Mouse (Mus musculus) forebrain, embryonic 14.5 days (tissue): Measurements from ENCODE around the gene G3bp2. TPM values are rescaled to one million over a fixed set of nuclear protein-coding genes. Genes with fewer than 3 reads are reported as not detected.

Experiments
- ATAC-seq: fragments of 200-750 bp; cut with Nextera tagmentation; 2 replicates; pipeline ENCODE4 v1.8.0; 2017; ENCODE audit warnings: mild to moderate bottlenecking, moderate library complexity
- DNase-seq: peaks from one replicate; pipeline ENCODE4 v3.0.0-alpha.2; 2015; ENCODE audit warnings: low spot score
- H3K27ac ChIP-seq: fragments of 300-500 bp; sonication (generic); 2 replicates; pipeline ENCODE4 v1.5.1; 2014; ENCODE audit warnings: low read depth, mild to moderate bottlenecking, control low read depth, low read length, moderate library complexity
- H3K27me3 ChIP-seq: fragments of 300-500 bp; sonication (generic); replicated peaks from 2 replicates; pipeline ENCODE4 v1.6.1; 2014; ENCODE audit warnings: low read length, control low read depth, mixed read lengths; ENCODE audit not compliant: control insufficient read depth, insufficient read depth
- H3K36me3 ChIP-seq: fragments of 300-500 bp; sonication (generic); 2 replicates; pipeline ENCODE4 v1.6.1; 2014; ENCODE audit warnings: low read length, control low read depth; ENCODE audit not compliant: control insufficient read depth, insufficient read depth
- H3K4me1 ChIP-seq: fragments of 300-500 bp; sonication (generic); 2 replicates; pipeline ENCODE4 v1.6.1; 2014; ENCODE audit warnings: antibody characterized with exemption, low read length, control low read depth; ENCODE audit not compliant: control insufficient read depth, insufficient read depth
- H3K4me2 ChIP-seq: fragments of 300-500 bp; sonication (generic); 2 replicates; pipeline ENCODE4 v1.6.1; 2014; ENCODE audit warnings: mild to moderate bottlenecking, control low read depth, low read length
- H3K4me3 ChIP-seq: fragments of 300-500 bp; sonication (generic); 2 replicates; pipeline ENCODE4 v1.5.1; 2014; ENCODE audit warnings: low read depth, low read length, control low read depth
- H3K9ac ChIP-seq: fragments of 300-500 bp; sonication (generic); 2 replicates; pipeline ENCODE4 v1.6.1; 2014; ENCODE audit warnings: mild to moderate bottlenecking, low read length, control low read depth, moderate library complexity
- H3K9me3 ChIP-seq: fragments of 300-500 bp; sonication (generic); replicated peaks from 2 replicates; pipeline ENCODE4 v1.6.1; 2016; ENCODE audit warnings: low read length, control low read depth, mixed read lengths; ENCODE audit not compliant: control insufficient read depth
- WGBS: fragments of 180-500 bp; shearing (Covaris S2); extraction: QIAGEN DNeasy Blood & Tissue Kit; methylation state at CpG from one replicate; pipeline ENCODE4 v1.1.7; 2014; 5-methylcytosine and 5-hydroxymethylcytosine counted together
- polyA plus RNA-seq: library from polyadenylated mRNA; unstranded; fragments of >200 nt; fragmentation: Nextera tagmentation; extraction: Ambion mirVana; gene quantifications from 2 replicates; pipeline ENCODE4 v1.2.1, GENCODE M21; 2014

The G3bp2 gene
- polyA plus RNA-seq, 1 experiment from 2014 or later = 351 TPM

DNA sequence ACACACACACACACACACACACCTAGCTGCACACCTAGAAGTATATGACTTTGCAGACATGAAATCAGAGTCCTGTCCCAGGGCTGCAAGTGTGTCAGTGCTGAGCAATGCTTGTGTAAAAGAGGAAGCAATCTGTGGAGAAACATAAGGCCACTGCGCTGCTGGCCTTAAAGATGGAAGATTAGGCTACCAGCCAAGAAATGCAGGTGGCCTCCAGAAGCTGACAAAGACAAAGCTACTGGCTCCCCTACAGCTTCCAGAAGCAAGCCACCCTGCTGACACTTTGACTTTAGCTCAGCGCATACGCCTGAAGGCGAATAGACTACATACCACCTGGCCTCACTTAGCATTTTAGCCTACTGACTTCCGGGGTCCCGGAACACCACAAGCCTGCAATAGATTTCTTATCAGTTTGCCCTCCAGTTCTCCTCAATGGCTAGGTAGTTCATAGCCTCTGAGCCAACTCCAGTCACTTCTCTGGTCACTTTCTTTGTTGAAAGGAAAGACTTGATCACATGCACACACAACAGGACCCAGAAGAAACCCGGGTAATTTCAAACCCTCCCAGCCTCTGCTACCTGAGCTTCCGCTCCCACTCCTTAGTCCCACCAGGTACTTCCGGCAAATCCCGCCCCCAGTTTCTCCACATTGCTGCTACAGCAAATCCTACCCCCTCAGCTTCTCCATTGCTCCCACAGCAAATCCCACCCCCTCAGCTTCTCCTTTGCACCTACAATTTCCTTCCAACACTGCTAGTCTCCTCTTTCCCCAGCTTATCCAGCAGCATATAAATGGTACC lies 23.0 kb upstream of the G3bp2 start:
- Histone ChIP-seq H3K27me3 (no peaks in the 10 kb centered on the region), H3K9ac (no peak overlapping the region), H3K27ac (no peak overlapping the region), H3K4me1 (peaks cover 5% of the 10 kb centered on the region; the same call in 1 of the 2 replicates), H3K9me3 (no peaks in the 10 kb centered on the region), H3K4me3 (no peak overlapping the region), H3K4me2 (no peak overlapping the region), H3K36me3 (no peaks in the 10 kb centered on the region)
- peak; percentile 67 for ATAC-seq
- 48% methylated on average over 10 of the region's 10 CpGs for WGBS
- DNase-seq = peak; percentile 74

DNA sequence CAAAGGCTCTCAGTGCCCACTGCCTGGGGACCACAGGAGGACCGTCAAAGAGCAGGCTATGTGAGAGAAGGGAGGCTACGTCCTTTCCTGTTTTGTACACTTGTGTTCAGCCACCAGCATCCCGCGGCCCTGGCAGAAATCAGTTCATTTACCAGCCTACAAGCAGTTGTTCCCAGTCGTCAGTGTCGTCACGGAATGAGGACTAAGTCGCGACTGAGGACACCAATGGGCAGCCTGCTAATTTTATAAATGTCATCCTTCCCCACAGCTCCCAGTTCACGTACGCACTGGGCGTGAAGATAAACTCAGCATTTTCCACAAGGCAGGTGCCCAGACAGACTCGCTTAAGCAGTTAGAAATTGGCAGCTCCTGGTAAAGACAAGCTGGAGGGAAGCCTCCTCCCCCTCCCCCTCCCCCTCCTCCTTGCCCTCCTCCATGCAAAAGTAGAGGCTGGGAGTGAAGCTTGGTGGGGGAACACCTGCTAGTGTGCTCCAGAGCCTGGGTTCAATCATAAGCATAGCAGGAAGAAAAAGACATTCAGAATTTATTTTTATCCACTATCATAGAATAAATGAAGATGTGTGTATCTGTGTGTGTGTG lies 20.4 kb upstream of the G3bp2 start:
- ATAC-seq (peak; percentile 66; the same call in 1 of the 2 replicates), DNase-seq (peak; percentile 39)
- H3K9me3 ChIP-seq = no peaks in the 10 kb centered on the region
- peak overlapping the region; percentile 33; the same call in 1 of the 2 replicates for H3K27ac ChIP-seq
- H3K4me3 ChIP-seq = no peak overlapping the region
- H3K4me2 ChIP-seq = no peak overlapping the region
- peaks cover 5% of the 10 kb centered on the region; the same call in 1 of the 2 replicates for H3K4me1 ChIP-seq
- WGBS = 70% methylated on average over 13 of the region's 13 CpGs
- no peaks in the 10 kb centered on the region for H3K36me3 ChIP-seq
- H3K9ac ChIP-seq = no peak overlapping the region
- H3K27me3 ChIP-seq = no peaks in the 10 kb centered on the region

DNA sequence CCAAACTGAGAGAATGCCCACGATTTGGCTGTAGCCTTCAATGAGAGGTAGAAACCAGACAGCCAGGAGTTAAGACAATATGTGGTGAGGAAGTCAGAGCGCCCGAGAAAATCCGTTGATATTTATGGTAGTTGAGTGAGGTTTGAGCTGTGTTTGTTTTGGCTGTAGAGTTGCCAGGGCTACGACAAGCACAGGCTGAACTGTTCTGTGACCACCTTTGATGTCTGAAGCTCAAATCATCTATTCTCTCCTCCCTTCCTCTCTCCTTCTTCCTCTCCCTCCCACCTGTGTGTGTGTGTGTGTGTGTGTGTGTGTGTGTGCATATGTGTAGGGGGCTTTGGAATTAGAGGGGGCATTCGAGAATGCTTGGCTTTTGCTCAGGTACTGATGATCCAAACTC lies 19.5 kb upstream of the G3bp2 start:
- Histone ChIP-seq H3K27ac (no peak overlapping the region), H3K9ac (no peak overlapping the region), H3K9me3 (no peaks in the 10 kb centered on the region), H3K4me2 (no peak overlapping the region), H3K4me3 (no peak overlapping the region), H3K27me3 (no peaks in the 10 kb centered on the region), H3K4me1 (peaks cover 5% of the 10 kb centered on the region; the same call in 1 of the 2 replicates), H3K36me3 (no peaks in the 10 kb centered on the region)
- ATAC-seq = no peak
- no peak for DNase-seq
- 82% methylated on average over 6 of the region's 6 CpGs for WGBS

DNA sequence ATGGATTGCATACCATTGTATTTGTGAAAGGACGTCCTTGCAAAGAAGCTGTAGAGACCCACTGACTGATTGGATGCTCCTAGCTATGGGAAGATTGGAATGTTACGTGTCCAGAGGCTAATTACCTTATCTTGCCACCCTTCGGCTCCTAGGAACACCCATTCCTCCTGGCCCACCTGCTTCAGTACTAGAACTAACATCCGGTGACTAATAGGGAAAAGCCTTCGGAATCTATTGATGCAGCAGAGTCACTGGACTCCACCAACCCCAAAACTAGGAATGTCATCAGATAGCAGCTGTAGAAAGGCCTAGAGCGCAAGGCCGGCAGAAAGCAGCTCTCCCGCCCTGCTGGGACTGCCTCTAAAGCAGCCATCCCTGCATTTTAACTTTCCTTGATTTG lies 18.1 kb upstream of the G3bp2 start:
- Histone ChIP-seq H3K4me1 (peaks cover 4% of the 10 kb centered on the region; the same call in 1 of the 2 replicates), H3K27me3 (no peaks in the 10 kb centered on the region), H3K9me3 (no peaks in the 10 kb centered on the region), H3K36me3 (no peaks in the 10 kb centered on the region), H3K27ac (no peak overlapping the region), H3K9ac (no peak overlapping the region), H3K4me2 (no peak overlapping the region), H3K4me3 (no peak overlapping the region)
- DNase-seq = no peak
- ATAC-seq = no peak
- 86% methylated on average over 8 of the region's 8 CpGs for WGBS

DNA sequence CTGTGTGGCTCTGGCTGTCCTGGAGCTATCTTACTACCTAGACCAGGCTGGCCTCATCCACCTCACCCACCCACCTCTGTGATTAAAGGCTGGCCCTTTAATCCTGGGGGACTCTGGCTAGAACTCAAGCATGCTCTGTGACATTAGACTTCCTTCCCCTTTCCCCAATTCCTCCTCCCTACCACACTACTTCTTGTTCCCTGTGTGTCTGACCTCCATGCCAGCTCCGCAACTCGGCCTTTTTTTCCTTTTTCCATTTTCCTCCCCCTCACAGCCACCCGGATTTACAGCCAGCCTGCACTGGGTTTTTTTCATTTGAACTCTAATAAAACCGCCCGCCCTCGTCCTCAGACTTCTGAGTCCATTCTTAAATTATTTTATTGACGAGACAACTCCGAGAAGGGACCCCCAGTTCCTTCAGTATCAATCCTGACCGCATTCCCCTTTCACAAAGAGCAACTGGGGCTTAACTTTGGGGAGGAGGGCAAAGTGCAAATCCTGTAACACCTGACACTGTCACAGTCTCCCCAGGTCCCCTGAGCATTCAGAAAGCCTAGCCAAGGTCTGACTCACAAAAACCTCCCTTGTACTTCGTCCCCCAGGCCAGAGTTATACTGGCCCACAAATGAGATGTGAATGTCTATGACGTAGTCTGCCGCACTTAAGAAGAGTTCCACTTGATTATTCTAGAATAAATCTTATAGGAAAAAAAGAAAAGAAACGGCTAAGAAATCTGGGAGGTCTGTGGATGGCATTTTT lies 15.0 kb upstream of the G3bp2 start:
- no peaks in the 10 kb centered on the region for H3K9me3 ChIP-seq
- no peak for ATAC-seq
- H3K9ac ChIP-seq = no peak overlapping the region
- no peak for DNase-seq
- no peak overlapping the region for H3K4me3 ChIP-seq
- no peak overlapping the region for H3K27ac ChIP-seq
- H3K27me3 ChIP-seq = no peaks in the 10 kb centered on the region
- WGBS = 63% methylated on average over 13 of the region's 13 CpGs
- no peaks in the 10 kb centered on the region for H3K36me3 ChIP-seq
- H3K4me1 ChIP-seq = no peaks in the 10 kb centered on the region
- H3K4me2 ChIP-seq = no peak overlapping the region

DNA sequence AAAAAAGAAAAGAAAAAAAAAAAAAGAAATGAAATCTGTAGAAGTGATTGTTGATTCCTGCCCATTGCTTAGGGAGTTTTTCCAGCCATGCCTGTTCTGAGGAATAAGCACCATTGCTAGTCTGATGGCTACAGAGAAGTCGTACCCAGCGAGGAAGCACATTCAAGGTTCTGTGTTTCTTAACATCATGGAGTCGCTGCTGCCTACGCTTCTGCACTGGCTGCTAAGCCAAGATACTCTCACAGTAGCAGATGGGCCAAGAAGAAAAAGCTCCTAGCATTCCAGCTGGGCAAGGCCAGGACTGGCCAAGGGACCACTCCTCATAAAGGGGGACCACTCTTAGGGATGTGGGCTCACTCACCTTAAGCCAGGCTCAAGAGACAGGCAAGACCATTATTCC lies 14.3 kb upstream of the G3bp2 start:
- no peak for DNase-seq
- Histone ChIP-seq H3K4me3 (no peak overlapping the region), H3K4me2 (no peak overlapping the region), H3K9ac (no peak overlapping the region), H3K9me3 (no peaks in the 10 kb centered on the region), H3K4me1 (no peaks in the 10 kb centered on the region), H3K27ac (no peak overlapping the region), H3K27me3 (no peaks in the 10 kb centered on the region), H3K36me3 (no peaks in the 10 kb centered on the region)
- ATAC-seq = no peak
- WGBS = 91% methylated on average over 4 of the region's 4 CpGs

DNA sequence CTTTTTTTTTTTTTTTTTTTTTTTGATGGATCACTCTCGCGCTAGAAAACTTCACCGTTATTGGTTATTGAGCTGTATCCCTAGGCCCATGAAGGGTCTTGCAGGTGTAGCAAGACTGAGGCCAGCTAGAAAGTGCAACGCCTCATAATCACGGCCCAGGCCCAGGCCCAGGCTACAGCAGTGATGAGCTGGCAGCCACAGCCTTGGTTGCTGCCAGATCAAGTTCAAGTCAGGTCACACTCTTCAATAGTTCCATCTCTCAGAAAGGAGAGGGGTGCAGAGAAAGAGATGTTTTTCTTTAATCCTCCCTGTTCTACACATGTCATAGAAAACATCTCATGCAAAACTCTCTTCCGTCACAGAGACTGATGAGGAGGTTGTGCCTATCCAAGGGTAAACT lies 13.3 kb upstream of the G3bp2 start:
- no peaks in the 10 kb centered on the region for H3K36me3 ChIP-seq
- no peaks in the 10 kb centered on the region for H3K9me3 ChIP-seq
- DNase-seq (no peak), ATAC-seq (no peak)
- no peak overlapping the region for H3K4me2 ChIP-seq
- H3K4me3 ChIP-seq = no peak overlapping the region
- 94% methylated on average over 6 of the region's 6 CpGs for WGBS
- no peaks in the 10 kb centered on the region for H3K4me1 ChIP-seq
- H3K27ac ChIP-seq = no peak overlapping the region
- H3K27me3 ChIP-seq = no peaks in the 10 kb centered on the region
- H3K9ac ChIP-seq = no peak overlapping the region

DNA sequence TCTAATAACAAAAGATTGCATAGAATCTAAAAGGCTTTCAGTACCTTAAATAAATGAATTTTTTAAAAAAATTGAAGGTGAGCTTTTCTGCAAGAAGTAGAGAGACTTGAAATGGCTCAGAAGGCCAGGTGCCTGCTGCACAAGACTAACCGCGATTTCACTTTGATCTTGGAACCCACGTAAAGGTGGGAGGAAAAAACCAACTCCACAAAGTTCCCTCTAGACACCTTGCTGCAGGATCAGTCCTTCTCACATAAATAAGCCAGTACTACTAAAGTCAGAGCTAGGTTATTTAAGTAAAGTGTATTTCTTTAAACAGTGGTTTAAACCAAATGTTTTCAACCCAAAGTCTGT lies 10.5 kb upstream of the G3bp2 start:
- 80% methylated on average over 3 of the region's 3 CpGs for whole genome bisulfite sequencing
- H3K9me3 ChIP-seq = no peaks in the 10 kb centered on the region
- no peak overlapping the region for H3K27ac ChIP-seq

More for the DNA sequence above, 10.5 kb upstream of the G3bp2 start:
- Histone ChIP-seq H3K36me3 (no peaks in the 10 kb centered on the region), H3K4me2 (no peak overlapping the region), H3K4me3 (no peak overlapping the region), H3K9ac (no peak overlapping the region), H3K27me3 (no peaks in the 10 kb centered on the region), H3K4me1 (no peaks in the 10 kb centered on the region)
- DNase-seq = no peak
- no peak for ATAC-seq
